28 mouse cellular contexts compared by ENCODE assay signal in the genomic region with DNA sequence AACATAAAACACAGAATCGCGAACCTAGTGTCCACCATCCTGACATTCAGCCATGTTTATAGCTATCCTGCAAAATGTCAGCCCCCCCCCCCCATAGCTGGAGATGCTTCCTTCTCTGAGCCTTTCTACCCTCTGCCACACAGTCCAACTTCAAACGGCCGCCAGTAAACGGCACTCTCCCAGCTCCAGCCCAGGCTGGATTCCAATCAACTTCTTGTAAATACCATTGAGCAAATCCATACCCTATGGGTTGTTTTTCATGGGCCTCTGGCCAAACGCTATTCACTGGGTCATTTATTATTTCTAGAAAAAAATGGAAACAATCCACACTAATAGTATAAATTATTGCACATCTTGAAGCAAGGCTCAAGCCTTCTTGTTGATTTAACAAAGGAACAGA.
A peak's percentile ranks its signal among the peaks of the same experiment; 100 is the strongest.
DNase-seq lines count a peak whose midpoint lies in the region; ATAC-seq and TF ChIP-seq lines count a peak whose summit lies in the region.
"Had no signal": no experiment of that assay in that cellular context is flagged by ENCODE, and none has a peak within 500 bp of the region (broad histone marks: within the 10 kb centered on the region; RNA-seq: fewer than 3 reads in every experiment).

No protein-coding gene starts in this region.

- no peak overlapping the region for H3K27ac ChIP-seq in kidney, adult 2 months (ENCODE audit: insufficient read depth, low read depth, low read length)
- peak overlapping the region; percentile 88 for H3K27ac ChIP-seq in embryonic fibroblast, embryonic 13.5 days (ENCODE audit: insufficient read depth, low read length)
- no peak overlapping the region for H3K27ac ChIP-seq in limb, embryonic 14.5 days (replicated peaks; ENCODE audit: low read depth, low read length)
- H3K27ac ChIP-seq: heart, adult 2 months; heart, embryonic 13.5 days; hindbrain, embryonic 12.5 days; macrophage; midbrain, embryonic 10.5 days had no signal

- ATAC-seq in limb, embryonic 14.5 days (ENCODE audit: low FRiP score, low read depth): peak; percentile 41; the same call in 1 of the 2 replicates
- ATAC-seq: liver, postnatal 0 days had no signal

- no peaks in the 10 kb centered on the region for H3K36me3 ChIP-seq in kidney, adult 2 months (ENCODE audit: control insufficient read depth, insufficient read depth, low read length)
- no peaks in the 10 kb centered on the region for H3K36me3 ChIP-seq in limb, embryonic 14.5 days (ENCODE audit: control insufficient read depth, insufficient read depth, low read length)
- H3K36me3 ChIP-seq: G1E; hindbrain, embryonic 12.5 days; midbrain, embryonic 10.5 days had no signal

- peak; percentile 33 to 34 for DNase-seq in kidney, postnatal 4 days
- DNase-seq in kidney, adult 2 months: no peak
- DNase-seq in NIH3T3 (ENCODE audit: low read depth): peak; percentile 76
- peak; percentile 59 for DNase-seq in limb, embryonic 14.5 days (ENCODE audit: low spot score)
- DNase-seq in left cerebral cortex, postnatal 14 days (ENCODE audit: low spot score in 2 of 2): no peak
- no peak for DNase-seq in frontal cortex, postnatal 36 days (ENCODE audit: low spot score in 2 of 2)
- DNase-seq: adrenal gland, adult 8-10 months; B cell, adult 2 months; cerebellum, adult 18-20 months; cerebellum, postnatal 14 days; gastrocnemius, postnatal 36 days; heart, adult 2 months; heart, postnatal 14 days; kidney, postnatal 14 days; liver, postnatal 0 days; retina, postnatal 1 day; right cerebral cortex, postnatal 25 days; spleen, adult 18-20 months; thymus, adult 18-20 months; thymus, postnatal 36 days had no signal

- H3K4me2 ChIP-seq in limb, embryonic 14.5 days (replicated peaks; ENCODE audit: low read depth, low read length, severe bottlenecking): no peak overlapping the region
- H3K4me2 ChIP-seq: heart, embryonic 13.5 days; hindbrain, embryonic 12.5 days; liver, embryonic 11.5 days had no signal

- H3K27me3 ChIP-seq in kidney, adult 2 months (replicated peaks; ENCODE audit: control insufficient read depth, insufficient read depth, low read length): no peaks in the 10 kb centered on the region
- H3K27me3 ChIP-seq in limb, embryonic 14.5 days (ENCODE audit: control insufficient read depth, insufficient read depth, low read length): no peaks in the 10 kb centered on the region
- H3K27me3 ChIP-seq: CH12.LX; heart, embryonic 13.5 days; hindbrain, embryonic 12.5 days had no signal

- no peak overlapping the region for H3K9ac ChIP-seq in limb, embryonic 14.5 days (ENCODE audit: low read depth, low read length, severe bottlenecking)
- H3K9ac ChIP-seq: heart, embryonic 13.5 days; hindbrain, embryonic 12.5 days; liver, postnatal 0 days had no signal

- 50% methylated on average over 6 of the region's 6 CpGs for WGBS in kidney, adult 2 months
- 18% methylated on average over 6 of the region's 6 CpGs for WGBS in limb, embryonic 14.5 days

- H3K4me1 ChIP-seq in kidney, adult 2 months (ENCODE audit: control insufficient read depth, insufficient read depth, low read length): no peaks in the 10 kb centered on the region
- H3K4me1 ChIP-seq in embryonic fibroblast, embryonic 13.5 days (ENCODE audit: control insufficient read depth, insufficient read depth, low read length): peaks cover 24% of the 10 kb centered on the region
- H3K4me1 ChIP-seq in limb, embryonic 14.5 days (ENCODE audit: control insufficient read depth, insufficient read depth, low read length): peaks cover 31% of the 10 kb centered on the region

- H3K9me3 ChIP-seq in limb, embryonic 14.5 days (ENCODE audit: control insufficient read depth, low read length): no peaks in the 10 kb centered on the region
- H3K9me3 ChIP-seq: heart, embryonic 13.5 days; hindbrain, embryonic 12.5 days; midbrain, embryonic 10.5 days had no signal

- no peak for TF ChIP-seq CTCF in kidney, adult 2 months (conservative IDR thresholded peaks at IDR 0.05; ENCODE audit: insufficient read depth, insufficient read length, low read depth, low read length)
- TF ChIP-seq CTCF in embryonic fibroblast, embryonic 13.5 days (IDR thresholded peaks at IDR 0.05; ENCODE audit: borderline replicate concordance, insufficient read depth, low read length): no peak

- no peak for TF ChIP-seq POLR2A in kidney, adult 2 months (IDR thresholded peaks at IDR 0.05; ENCODE audit: low read depth, low read length)
- no peak for TF ChIP-seq POLR2A in embryonic fibroblast, embryonic 13.5 days (IDR thresholded peaks at IDR 0.05; ENCODE audit: low read depth, low read length)
- no peak for TF ChIP-seq POLR2A in limb, embryonic 14.5 days (IDR thresholded peaks at IDR 0.05; ENCODE audit: borderline replicate concordance, extremely low read depth, insufficient read depth, insufficient read length)

- no peak overlapping the region for H3K4me3 ChIP-seq in kidney, adult 2 months (ENCODE audit: insufficient read depth, low read depth, low read length)
- H3K4me3 ChIP-seq in embryonic fibroblast, embryonic 13.5 days (ENCODE audit: insufficient read depth, low read length): no peak overlapping the region
- no peak overlapping the region for H3K4me3 ChIP-seq in limb, embryonic 14.5 days (replicated peaks; ENCODE audit: low read length)
- H3K4me3 ChIP-seq: heart, adult 2 months; heart, embryonic 13.5 days; hindbrain, embryonic 12.5 days; midbrain, embryonic 10.5 days had no signal

- intact Hi-C loops in left cerebral cortex, postnatal 14 days (cut with DNase I): no loop called here

Comparison
In these comparisons a context has a peak if more than half of its experiments do, and no peak if none do; other contexts are left out.
1. DNase-seq: peak in kidney, postnatal 4 days (2 of 2), NIH3T3 (single experiment) and limb, embryonic 14.5 days (single experiment); none in kidney, adult 2 months (single experiment), left cerebral cortex, postnatal 14 days (0 of 2) and frontal cortex, postnatal 36 days (0 of 2).